8 mouse cellular contexts compared by ENCODE assay signal in genomic region chr10:7159061-7159511, GRCm38 (mm10). TPM values are rescaled to one million over a fixed set of nuclear protein-coding genes. Genes with fewer than 3 reads are reported as not detected.
DNase-seq lines count a peak whose midpoint lies in the region; ATAC-seq and TF ChIP-seq lines count a peak whose summit lies in the region.

No protein-coding gene starts in this region.

- WGBS in cerebellum, adult 2 months = 18% methylated on average over 7 of the region's 7 CpGs
- WGBS in forebrain, postnatal 0 days = 21% methylated on average over 7 of the region's 7 CpGs
- 67% methylated on average over 7 of the region's 7 CpGs for WGBS in liver, embryonic 12.5 days (ENCODE audit: insufficient replicate concordance)

- no peak for TF ChIP-seq CTCF in cerebellum, adult 2 months (IDR thresholded peaks at IDR 0.05; ENCODE audit: borderline replicate concordance, insufficient read depth, low read depth, low read length)
- TF ChIP-seq CTCF in forebrain, postnatal 0 days (IDR thresholded peaks at IDR 0.05; ENCODE audit: low read depth) = no peak

- TF ChIP-seq POLR2A in cerebellum, adult 2 months (IDR thresholded peaks at IDR 0.05; ENCODE audit: borderline replicate concordance, insufficient read depth, low read length) = no peak

- no peaks in the 10 kb centered on the region for H3K9me3 ChIP-seq in forebrain, postnatal 0 days (ENCODE audit: low read length)
- no peaks in the 10 kb centered on the region for H3K9me3 ChIP-seq in liver, embryonic 12.5 days (replicated peaks)

- peak overlapping the region; percentile 26 for H3K9ac ChIP-seq in forebrain, postnatal 0 days
- no peak overlapping the region for H3K9ac ChIP-seq in liver, embryonic 12.5 days

- peaks cover 46% of the 10 kb centered on the region for H3K4me1 ChIP-seq in cerebellum, adult 2 months (ENCODE audit: control insufficient read depth, insufficient read depth, low read length)
- H3K4me1 ChIP-seq in forebrain, postnatal 0 days (ENCODE audit: insufficient read depth) = peaks cover 14% of the 10 kb centered on the region
- peaks cover 18% of the 10 kb centered on the region; the same call in 1 of the 2 replicates for H3K4me1 ChIP-seq in liver, embryonic 12.5 days

- H3K4me3 ChIP-seq in cerebellum, adult 2 months (replicated peaks; ENCODE audit: insufficient read depth, low read depth, low read length) = no peak overlapping the region
- peak overlapping the region; percentile 17; the same call in 1 of the 2 replicates for H3K4me3 ChIP-seq in forebrain, postnatal 0 days (ENCODE audit: low read depth, low read length)
- no peak overlapping the region for H3K4me3 ChIP-seq in liver, embryonic 12.5 days

- peak; percentile 75 for ATAC-seq in forebrain, postnatal 0 days
- ATAC-seq in liver, embryonic 12.5 days = peak; percentile 25; the same call in 1 of the 2 replicates

- H3K4me2 ChIP-seq in forebrain, postnatal 0 days (ENCODE audit: low read depth) = peak overlapping the region; percentile 45
- H3K4me2 ChIP-seq in liver, embryonic 12.5 days = peak overlapping the region; percentile 0; the same call in 1 of the 2 replicates

- peak overlapping the region; percentile 74 for H3K27ac ChIP-seq in cerebellum, adult 2 months (ENCODE audit: insufficient read depth, low read length)
- H3K27ac ChIP-seq in forebrain, postnatal 0 days (ENCODE audit: low read depth, low read length) = 0 out of 2 replicates have a peak overlapping the region, but pooled peaks have one; percentile 5
- peak overlapping the region; percentile 55; the same call in 1 of the 2 replicates for H3K27ac ChIP-seq in liver, embryonic 12.5 days

- no peaks in the 10 kb centered on the region for H3K36me3 ChIP-seq in forebrain, postnatal 0 days (ENCODE audit: insufficient read depth)
- H3K36me3 ChIP-seq in liver, embryonic 12.5 days = peaks cover 14% of the 10 kb centered on the region; the same call in 1 of the 2 replicates

- peak; percentile 39 to 62 for DNase-seq in cerebellum, adult 2 months
- no peak for DNase-seq in cerebellum, adult 8-10 months
- peak; percentile 98 for DNase-seq in Muller cell, postnatal 12 days (ENCODE audit: inconsistent ontology term)
- DNase-seq in forebrain, postnatal 0 days = peak; percentile 71
- DNase-seq in kidney, adult 9 months = peak; percentile 72
- DNase-seq in right cerebral cortex, postnatal 4 days = peak; percentile 36
- DNase-seq in ovary, postnatal 14 days (ENCODE audit: low spot score) = no peak

- H3K27me3 ChIP-seq in cerebellum, adult 2 months (ENCODE audit: control insufficient read depth, insufficient read depth, low read length) = no peaks in the 10 kb centered on the region
- H3K27me3 ChIP-seq in forebrain, postnatal 0 days (ENCODE audit: insufficient read depth, low read length) = no peaks in the 10 kb centered on the region
- no peaks in the 10 kb centered on the region for H3K27me3 ChIP-seq in liver, embryonic 12.5 days (replicated peaks)

RNA-seq across cellular contexts. Expression of gene Cnksr3, which starts 53.0 kb away (rescaled TPM):
- 35.9 and 43.3 TPM in 2 replicates for polyA plus RNA-seq in cerebellum, adult 2 months (2012; rRNA removed)
- 2.4 and 3.5 TPM in 2 replicates for total RNA-seq in forebrain, postnatal 0 days (2014; rRNA removed)
- polyA plus RNA-seq in forebrain, postnatal 0 days (2015; fragmentation: Nextera tagmentation; extraction: Ambion mirVana) = 1.8 and 2.0 TPM in 2 replicates
- 4.8 and 5.3 TPM in 2 replicates for polyA plus RNA-seq in liver, embryonic 12.5 days (2016; fragmentation: Nextera tagmentation; extraction: Ambion mirVana)

Comparison
In these comparisons a context has a peak if more than half of its experiments do, and no peak if none do; other contexts are left out.
1. DNase-seq: peak in cerebellum, adult 2 months (2 of 2), Muller cell, postnatal 12 days (single experiment), forebrain, postnatal 0 days (single experiment), kidney, adult 9 months (single experiment) and right cerebral cortex, postnatal 4 days (single experiment); none in cerebellum, adult 8-10 months (single experiment) and ovary, postnatal 14 days (single experiment).
2. H3K27ac ChIP-seq: peak in every context shown above with its lines; median percentile 74 in cerebellum, adult 2 months; 55 in liver, embryonic 12.5 days; 5 in forebrain, postnatal 0 days.